Mouse (Mus musculus) neural tube, embryonic 13.5 days (tissue): ENCODE measurements at regions not wholly inside any gene's neighbourhood (a gene's known extent, or its start where the extent isn't known, plus 50 kb on each side); places are given as distances from the start of the nearest gene placed in this dataset.

ENCODE experiments used
- ATAC-seq: fragments of 200-750 bp; cut with Nextera tagmentation; 2 replicates; pipeline ENCODE4 v1.8.0; 2017; ENCODE audit warnings: low read depth, mild to moderate bottlenecking, moderate TSS enrichment, moderate library complexity
- H3K27ac ChIP-seq: fragments of 300-500 bp; sonication (generic); replicated peaks from 2 replicates; pipeline ENCODE4 v1.5.1; 2015; ENCODE audit warnings: moderate library complexity, mild to moderate bottlenecking, inconsistent platforms
- H3K27me3 ChIP-seq: fragments of 300-500 bp; sonication (generic); 2 replicates; pipeline ENCODE4 v1.6.1; 2015; ENCODE audit warnings: mild to moderate bottlenecking, inconsistent platforms
- H3K36me3 ChIP-seq: fragments of 300-500 bp; sonication (generic); 2 replicates; pipeline ENCODE4 v1.6.1; 2015; ENCODE audit warnings: mild to moderate bottlenecking, inconsistent platforms
- H3K4me1 ChIP-seq: fragments of 300-500 bp; sonication (generic); replicated peaks from 2 replicates; pipeline ENCODE4 v1.6.1; 2015; ENCODE audit warnings: inconsistent platforms
- H3K4me2 ChIP-seq: fragments of 300-500 bp; sonication (generic); 2 replicates; pipeline ENCODE4 v1.6.1; 2015; ENCODE audit warnings: inconsistent platforms, mild to moderate bottlenecking, moderate library complexity
- H3K4me3 ChIP-seq: fragments of 300-500 bp; sonication (generic); 2 replicates; pipeline ENCODE4 v1.5.1; 2015; ENCODE audit warnings: mild to moderate bottlenecking, inconsistent platforms
- H3K9ac ChIP-seq: fragments of 300-500 bp; sonication (generic); 2 replicates; pipeline ENCODE4 v1.6.1; 2015; ENCODE audit warnings: moderate library complexity, mild to moderate bottlenecking, inconsistent platforms
- H3K9me3 ChIP-seq: fragments of 300-500 bp; sonication (generic); 2 replicates; pipeline ENCODE4 v1.6.1; 2016; ENCODE audit warnings: inconsistent platforms
- WGBS: fragments of 180-500 bp; shearing (Covaris S2); methylation state at CpG from one replicate; pipeline ENCODE4 v1.1.7; 2015; 5-methylcytosine and 5-hydroxymethylcytosine counted together

GRCm38 (mm10) chr16:25220552-25220951, 66.1 kb upstream of the Tprg start:
- Histone ChIP-seq H3K4me2 (no peak overlapping the region), H3K4me1 (no peaks in the 10 kb centered on the region), H3K4me3 (no peak overlapping the region), H3K27me3 (no peaks in the 10 kb centered on the region), H3K27ac (no peak overlapping the region), H3K9ac (no peak overlapping the region), H3K36me3 (no peaks in the 10 kb centered on the region), H3K9me3 (no peaks in the 10 kb centered on the region)
- 91% methylated on average over 6 of the region's 6 CpGs for WGBS
- no peak for ATAC-seq

DNA sequence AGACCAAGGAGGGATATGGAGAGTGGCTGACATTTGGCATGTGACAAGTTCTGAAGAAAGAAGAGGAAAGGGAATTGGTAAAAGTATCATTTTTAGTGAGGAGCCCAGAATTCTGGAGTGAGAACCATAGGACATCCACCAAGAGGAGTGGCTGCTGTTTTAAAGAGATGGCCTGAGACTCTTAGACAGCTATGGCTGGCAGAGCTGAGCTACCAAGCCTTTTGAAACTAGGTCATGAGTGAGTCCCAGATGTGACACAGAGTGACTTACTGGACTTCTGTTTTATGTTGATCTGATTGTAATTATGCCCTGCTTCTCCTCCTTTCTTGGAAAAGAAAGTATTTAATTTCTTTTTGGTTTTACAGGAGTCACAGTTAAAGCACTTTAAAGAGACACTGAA, 61.8 kb upstream of the Tprg start:
- no peaks in the 10 kb centered on the region for H3K4me1 ChIP-seq
- no peaks in the 10 kb centered on the region for H3K9me3 ChIP-seq
- ATAC-seq = no peak
- no peak overlapping the region for H3K4me2 ChIP-seq
- H3K4me3 ChIP-seq = no peak overlapping the region
- H3K36me3 ChIP-seq = no peaks in the 10 kb centered on the region
- H3K9ac ChIP-seq = no peak overlapping the region
- H3K27ac ChIP-seq = no peak overlapping the region
- no peaks in the 10 kb centered on the region for H3K27me3 ChIP-seq
